Mouse (Mus musculus) neural tube, embryonic 11.5 days (tissue): ENCODE measurements around the gene Rad54l. TPM values are rescaled to one million over a fixed set of nuclear protein-coding genes. Genes with fewer than 3 reads are reported as not detected.

Experiments used
- ATAC-seq: fragments of 200-750 bp; cut with Nextera tagmentation; 2 replicates; pipeline ENCODE4 v1.8.0; 2017; ENCODE audit warnings: moderate number of reproducible peaks, mild to moderate bottlenecking, moderate TSS enrichment, moderate library complexity; ENCODE audit not compliant: insufficient read depth, low FRiP score, low TSS enrichment
- DNase-seq: peaks from one replicate; pipeline ENCODE4 v3.0.0-alpha.2; 2015; ENCODE audit warnings: low spot score
- H3K27ac ChIP-seq: fragments of 300-500 bp; sonication (generic); 2 replicates; pipeline ENCODE4 v1.5.1; 2014; ENCODE audit warnings: low read depth, mild to moderate bottlenecking, low read length
- H3K27me3 ChIP-seq: fragments of 300-500 bp; sonication (generic); 2 replicates; pipeline ENCODE4 v1.6.1; 2014; ENCODE audit warnings: mild to moderate bottlenecking, low read length, mixed read lengths; ENCODE audit not compliant: control insufficient read depth, insufficient read depth
- H3K36me3 ChIP-seq: fragments of 300-500 bp; sonication (generic); 2 replicates; pipeline ENCODE4 v1.6.1; 2014; ENCODE audit warnings: mild to moderate bottlenecking, low read length, moderate library complexity, mixed read lengths; ENCODE audit not compliant: control insufficient read depth, insufficient read depth
- H3K4me1 ChIP-seq: fragments of 300-500 bp; sonication (generic); 2 replicates; pipeline ENCODE4 v1.6.1; 2014; ENCODE audit warnings: low read length, mixed read lengths; ENCODE audit not compliant: control insufficient read depth, insufficient read depth
- H3K4me2 ChIP-seq: fragments of 300-500 bp; sonication (generic); 2 replicates; pipeline ENCODE4 v1.6.1; 2014; ENCODE audit warnings: low read depth, mild to moderate bottlenecking, moderate library complexity
- H3K4me3 ChIP-seq: fragments of 300-500 bp; sonication (generic); 2 replicates; pipeline ENCODE4 v1.5.1; 2014; ENCODE audit warnings: low read depth, low read length
- H3K9ac ChIP-seq: fragments of 300-500 bp; sonication (generic); 2 replicates; pipeline ENCODE4 v1.6.1; 2014; ENCODE audit warnings: mild to moderate bottlenecking, low read length
- H3K9me3 ChIP-seq: fragments of 300-500 bp; sonication (generic); 2 replicates; pipeline ENCODE4 v1.6.1; 2016; ENCODE audit warnings: low read length; ENCODE audit not compliant: control insufficient read depth
- WGBS: fragments of 180-500 bp; shearing (Covaris S2); extraction: QIAGEN DNeasy Blood & Tissue Kit; methylation state at CpG from one replicate; pipeline ENCODE4 v1.1.7; 2014; 5-methylcytosine and 5-hydroxymethylcytosine counted together
- polyA plus RNA-seq: library from polyadenylated mRNA; unstranded; fragments of >200 nt; fragmentation: Nextera tagmentation; extraction: Ambion mirVana; gene quantifications from 2 replicates; pipeline ENCODE4 v1.2.1, GENCODE M21; 2014

Gene Rad54l
- polyA plus RNA-seq, 1 experiment from 2014 or later: 44.3 TPM

DNA sequence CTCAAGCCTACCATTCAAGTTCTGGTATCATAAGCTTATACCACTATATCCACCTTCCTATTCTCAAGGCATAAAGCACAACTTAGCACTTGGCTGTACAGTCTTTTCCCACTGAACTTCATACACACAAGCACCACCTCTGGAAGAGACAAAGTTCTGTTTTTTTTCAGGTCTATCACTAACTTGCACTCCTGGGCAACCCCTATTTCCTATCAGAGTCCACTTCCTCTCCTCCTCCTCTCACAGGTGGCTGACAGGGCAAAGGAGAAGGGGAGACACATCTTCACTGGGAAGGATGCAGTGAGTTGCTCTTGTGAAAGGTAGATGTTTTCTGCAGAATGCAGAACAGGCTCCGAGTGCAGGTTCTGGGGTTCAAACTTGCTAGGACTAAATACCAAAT lies 75.8 kb downstream of the Rad54l start:
- 87% methylated on average over 1 of the region's 1 CpGs for WGBS

DNA sequence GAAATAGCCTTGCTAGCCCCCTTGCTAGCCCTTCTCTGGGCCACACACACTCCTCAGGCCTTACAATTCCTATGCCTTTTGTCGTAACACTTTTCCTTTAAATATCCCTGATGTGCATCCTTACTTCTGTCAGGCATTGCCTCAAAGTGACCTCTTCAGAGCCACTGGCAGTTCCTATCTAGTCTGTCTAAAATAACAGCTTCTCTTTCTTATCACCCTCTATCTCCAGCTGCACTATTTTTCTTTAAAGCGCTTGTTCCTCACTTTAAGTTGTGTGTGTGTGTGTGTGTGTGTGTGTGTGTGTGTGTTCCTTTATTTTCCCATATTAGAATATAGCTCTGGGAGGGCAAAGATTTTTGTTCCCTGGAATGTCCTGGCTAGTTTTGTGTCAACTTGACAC lies 76.9 kb downstream of the Rad54l start:
- no peak overlapping the region for H3K4me2 ChIP-seq
- 96% methylated on average over 2 of the region's 2 CpGs for WGBS
- H3K9ac ChIP-seq: no peak overlapping the region
- no peak for ATAC-seq
- no peaks in the 10 kb centered on the region for H3K36me3 ChIP-seq
- no peak for DNase-seq
- H3K4me1 ChIP-seq: no peaks in the 10 kb centered on the region
- no peak overlapping the region for H3K27ac ChIP-seq
- H3K27me3 ChIP-seq: no peaks in the 10 kb centered on the region
- H3K4me3 ChIP-seq: no peak overlapping the region
- H3K9me3 ChIP-seq: no peaks in the 10 kb centered on the region

More for the DNA sequence above, 75.8 kb downstream of the Rad54l start:
- Histone ChIP-seq H3K4me2 (no peak overlapping the region), H3K4me3 (no peak overlapping the region), H3K9ac (no peak overlapping the region), H3K27ac (no peak overlapping the region), H3K36me3 (no peaks in the 10 kb centered on the region), H3K27me3 (no peaks in the 10 kb centered on the region), H3K4me1 (no peaks in the 10 kb centered on the region; the same call in 1 of the 2 replicates), H3K9me3 (no peaks in the 10 kb centered on the region)
- no peak for DNase-seq
- ATAC-seq: no peak

Other genes starting within 250 kb of the Rad54l start
- not detected in 2 replicates for gene Kncn, start 239.3 kb downstream of the Rad54l start, polyA plus RNA-seq
- not detected in 2 replicates for gene 6430628N08Rik, start 233.0 kb downstream of the Rad54l start, polyA plus RNA-seq
- 0.38 and 0.77 TPM in 2 replicates for gene Dmbx1, start 183.8 kb downstream of the Rad54l start, polyA plus RNA-seq
- 1.9 and 2.1 TPM in 2 replicates for gene Faah, start 105.8 kb downstream of the Rad54l start, polyA plus RNA-seq
- 21.0 and 21.2 TPM in 2 replicates for gene Nsun4, start 69.8 kb downstream of the Rad54l start, polyA plus RNA-seq
- 455 and 456 TPM in 2 replicates for gene Uqcrh, start 48.6 kb downstream of the Rad54l start, polyA plus RNA-seq
- 74.2 and 84.9 TPM in 2 replicates for gene Lrrc41, start 48.4 kb downstream of the Rad54l start, polyA plus RNA-seq
- gene Pomgnt1, start 150 bp upstream of the Rad54l start, polyA plus RNA-seq: 51.1 and 52.1 TPM in 2 replicates
- 1.4 and 1.5 TPM in 2 replicates for gene Lurap1, start 27.6 kb upstream of the Rad54l start, polyA plus RNA-seq
- 0.11 and 0.19 TPM in 2 replicates for gene Tspan1, start 43.9 kb upstream of the Rad54l start, polyA plus RNA-seq
- not detected in 2 replicates for gene 1700042G07Rik, start 49.7 kb upstream of the Rad54l start, polyA plus RNA-seq
- not detected in 2 replicates for gene Gm49337, start 49.7 kb upstream of the Rad54l start, polyA plus RNA-seq
- 63.2 and 69.2 TPM in 2 replicates for gene Pik3r3, start 97.9 kb upstream of the Rad54l start, polyA plus RNA-seq